Mouse (Mus musculus) A20 (cell line): ENCODE measurements around the gene Etfbkmt.
A peak's percentile ranks its signal among the peaks of the same experiment; 100 is the strongest.
"Not testable (repeated sequence)": the region's sequence is repeated elsewhere in the genome, so short reads cannot be mapped to it uniquely, and the experiment has no call there.

ENCODE experiments used
- DNase-seq: peaks from one replicate; pipeline ENCODE4 v3.0.0-alpha.2; 2011; ENCODE audit warnings: low read depth, low spot score

Gene Etfbkmt

GRCm38 (mm10) chr6:149187371-149187770 is 47.7 kb downstream of the Etfbkmt start:
- no peak for DNase-seq

GRCm38 (mm10) chr6:149188041-149188924 is 48.6 kb downstream of the Etfbkmt start, which contains the start of gene Amn1:
Gene Amn1, minus strand, starts transcription at chr6:149188712.
- peak; percentile 98 for DNase-seq

- no peak for DNase-seq
These were observed 49.2 kb downstream of the Etfbkmt start for GRCm38 (mm10) chr6:149188925-149189257.

GRCm38 (mm10) chr6:149189340-149189922 is 49.8 kb downstream of the Etfbkmt start:
- no peak for DNase-seq

GRCm38 (mm10) chr6:149191951-149192350 is 52.3 kb downstream of the Etfbkmt start:
- DNase-seq: not testable (repeated sequence)

GRCm38 (mm10) chr6:149193276-149193905 is 53.7 kb downstream of the Etfbkmt start:
- DNase-seq: peak; percentile 90

- DNase-seq: no peak
These were observed 57.5 kb downstream of the Etfbkmt start for GRCm38 (mm10) chr6:149197116-149197515.

- DNase-seq: no peak
These were observed 58.9 kb downstream of the Etfbkmt start for GRCm38 (mm10) chr6:149198572-149198971.
